Mouse (Mus musculus) lung, embryonic 16.5 days (tissue): Measurements from ENCODE around the gene Ccr4. TPM values are rescaled to one million over a fixed set of nuclear protein-coding genes. Genes with fewer than 3 reads are reported as not detected.

Source experiments
- ATAC-seq: fragments of 200-750 bp; cut with Nextera tagmentation; 2 replicates; pipeline ENCODE4 v1.8.0; 2017; ENCODE audit warnings: low read depth, mild to moderate bottlenecking, moderate library complexity
- H3K27ac ChIP-seq: fragments of 300-500 bp; sonication (generic); 2 replicates; pipeline ENCODE4 v1.5.1; 2014; ENCODE audit warnings: mild to moderate bottlenecking, control low read depth, low read length
- H3K27me3 ChIP-seq: fragments of 300-500 bp; sonication (generic); 2 replicates; pipeline ENCODE4 v1.6.1; 2014; ENCODE audit warnings: low read depth, low read length, mixed read lengths; ENCODE audit not compliant: control insufficient read depth, insufficient read depth
- H3K36me3 ChIP-seq: fragments of 300-500 bp; sonication (generic); 2 replicates; pipeline ENCODE4 v1.6.1; 2014; ENCODE audit warnings: low read length; ENCODE audit not compliant: control insufficient read depth, insufficient read depth
- H3K4me1 ChIP-seq: fragments of 300-500 bp; sonication (generic); replicated peaks from 2 replicates; pipeline ENCODE4 v1.6.1; 2014; ENCODE audit warnings: low read length, mixed read lengths; ENCODE audit not compliant: control insufficient read depth, insufficient read depth
- H3K4me2 ChIP-seq: fragments of 300-500 bp; sonication (generic); 2 replicates; pipeline ENCODE4 v1.6.1; 2014; ENCODE audit warnings: low read depth, low read length, control low read depth
- H3K4me3 ChIP-seq: fragments of 300-500 bp; sonication (generic); 2 replicates; pipeline ENCODE4 v1.5.1; 2014; ENCODE audit warnings: mild to moderate bottlenecking, low read length, control low read depth
- H3K9ac ChIP-seq: fragments of 300-500 bp; sonication (generic); 2 replicates; pipeline ENCODE4 v1.6.1; 2014; ENCODE audit warnings: low read length, control low read depth
- H3K9me3 ChIP-seq: fragments of 300-500 bp; sonication (generic); 2 replicates; pipeline ENCODE4 v1.6.1; 2016; ENCODE audit warnings: low read length; ENCODE audit not compliant: control insufficient read depth
- WGBS: fragments of 180-500 bp; shearing (Covaris S2); extraction: QIAGEN DNeasy Blood & Tissue Kit; methylation state at CpG from one replicate; pipeline ENCODE4 v1.1.7; 2014; 5-methylcytosine and 5-hydroxymethylcytosine counted together
- polyA plus RNA-seq: library from polyadenylated mRNA; unstranded; fragments of >200 nt; fragmentation: Nextera tagmentation; extraction: Ambion mirVana; gene quantifications from 2 replicates; pipeline ENCODE4 v1.2.1, GENCODE M21; 2015

Gene Ccr4
- 0.11 and 0.25 TPM in 2 replicates for polyA plus RNA-seq

DNA sequence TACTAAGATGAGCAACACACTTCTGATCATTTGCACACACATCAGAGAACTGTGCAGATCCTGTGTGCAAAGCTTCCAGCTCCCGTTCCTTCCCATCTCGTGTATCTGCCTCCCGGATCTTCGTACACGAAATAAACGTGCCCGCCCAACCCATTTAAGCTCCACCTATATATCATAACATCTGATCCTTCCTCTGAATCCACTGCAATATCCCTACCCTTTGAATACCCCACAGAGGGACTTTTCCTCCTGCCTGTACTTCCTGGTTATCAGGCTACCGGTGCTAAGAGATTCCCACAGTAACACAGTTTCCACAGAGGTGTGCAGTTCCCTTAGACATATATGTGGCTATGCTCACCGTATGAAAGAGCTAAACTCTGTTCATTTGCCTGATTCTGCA, at the start of gene Ccr4:
Gene Ccr4 (minus strand): TSS at position 101 of the 400 bp plus-strand sequence.
- H3K27me3 ChIP-seq: no peaks in the 10 kb centered on the region
- no peak within 1 kb of the TSS for H3K27ac ChIP-seq
- no peak within 1 kb of the TSS for H3K4me2 ChIP-seq
- 82% methylated on average over 9 of the region's 9 CpGs for WGBS
- H3K9ac ChIP-seq: no peak within 1 kb of the TSS
- H3K4me1 ChIP-seq: no peaks in the 10 kb centered on the region
- H3K36me3 ChIP-seq: peaks cover 11% of the 10 kb centered on the region; the same call in 1 of the 2 replicates
- no peak for ATAC-seq
- no peak within 1 kb of the TSS for H3K4me3 ChIP-seq
- peaks cover 5% of the 10 kb centered on the region; the same call in 1 of the 2 replicates for H3K9me3 ChIP-seq

DNA sequence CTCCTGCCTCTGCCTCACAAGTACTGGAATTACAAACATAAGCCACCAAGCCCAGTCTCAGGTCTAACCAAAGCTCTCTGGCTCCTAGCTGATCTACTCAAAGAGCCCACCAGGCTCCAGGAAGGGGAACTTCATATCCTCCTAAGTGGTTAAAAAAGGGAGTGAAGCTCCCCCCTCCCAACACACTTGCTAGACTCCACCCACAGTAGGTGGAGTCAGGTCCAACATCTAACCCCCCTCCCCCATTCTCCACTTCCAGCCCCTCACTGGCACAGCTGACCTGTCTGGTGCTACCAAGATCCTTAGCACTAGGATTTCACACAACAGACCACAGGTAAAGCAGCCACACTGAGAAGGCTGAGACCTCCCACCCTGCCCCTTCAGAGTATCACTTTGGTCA, 49.1 kb upstream of the Ccr4 start:
- no peak for ATAC-seq
- peak overlapping the region; percentile 68 for H3K27ac ChIP-seq

DNA sequence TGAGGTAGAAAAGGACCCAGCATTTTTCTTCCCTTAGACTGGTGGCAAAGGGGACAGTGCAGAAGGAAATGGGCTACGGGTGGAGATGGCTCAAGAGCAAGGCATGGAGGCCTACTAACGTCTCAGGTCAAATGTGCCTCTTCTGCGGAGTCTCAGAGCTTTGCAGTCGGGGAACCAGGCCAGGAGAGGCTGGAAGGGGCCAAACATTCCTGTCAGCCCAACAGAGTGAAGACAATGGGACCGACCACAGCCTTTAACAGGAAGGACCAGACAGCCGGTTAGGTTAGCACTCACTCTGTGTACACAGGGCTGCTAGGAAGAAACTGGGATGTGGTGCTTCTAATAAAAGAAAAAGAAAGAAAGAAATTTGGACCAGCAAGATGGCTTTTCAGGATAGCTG, 45.3 kb upstream of the Ccr4 start:
- H3K4me1 ChIP-seq: peaks cover 57% of the 10 kb centered on the region
- ATAC-seq: no peak

More for the DNA sequence above, 49.1 kb upstream of the Ccr4 start:
- Histone ChIP-seq H3K4me1 (peaks cover 35% of the 10 kb centered on the region), H3K36me3 (no peaks in the 10 kb centered on the region), H3K9ac (no peak overlapping the region), H3K27me3 (no peaks in the 10 kb centered on the region), H3K9me3 (no peaks in the 10 kb centered on the region), H3K4me2 (no peak overlapping the region), H3K4me3 (no peak overlapping the region)

DNA sequence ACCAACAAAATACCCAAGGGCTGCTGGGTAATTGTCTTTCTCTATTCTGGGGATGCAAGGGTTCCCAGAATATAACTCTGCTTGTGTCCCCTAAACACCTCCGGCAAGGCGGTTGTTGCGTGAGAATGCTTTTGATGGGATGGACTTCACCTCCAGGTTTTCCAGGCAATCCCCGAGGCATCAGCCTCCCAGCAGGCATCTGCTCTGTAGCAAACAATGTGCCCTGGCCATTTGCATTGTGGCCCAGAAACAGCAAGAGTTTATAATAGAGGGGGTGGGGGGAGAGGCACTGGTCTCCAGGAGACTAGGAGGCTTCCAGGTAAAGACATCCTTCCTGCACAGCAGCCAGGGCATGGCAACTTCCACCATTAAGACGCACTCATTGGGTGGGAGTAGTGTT, 44.4 kb upstream of the Ccr4 start:
- Histone ChIP-seq H3K4me3 (no peak overlapping the region), H3K27ac (peak overlapping the region; percentile 82; the same call in 1 of the 2 replicates), H3K4me1 (peaks cover 62% of the 10 kb centered on the region)

More for the DNA sequence above, 45.3 kb upstream of the Ccr4 start:
- H3K27me3 ChIP-seq: no peaks in the 10 kb centered on the region
- H3K4me2 ChIP-seq: no peak overlapping the region
- WGBS: 12% methylated on average over 6 of the region's 6 CpGs
- no peak overlapping the region for H3K4me3 ChIP-seq
- peak overlapping the region; percentile 50 for H3K27ac ChIP-seq
- H3K9me3 ChIP-seq: no peaks in the 10 kb centered on the region
- H3K9ac ChIP-seq: 0 out of 2 replicates have a peak overlapping the region, but pooled peaks have one; percentile 21
- no peaks in the 10 kb centered on the region for H3K36me3 ChIP-seq

DNA sequence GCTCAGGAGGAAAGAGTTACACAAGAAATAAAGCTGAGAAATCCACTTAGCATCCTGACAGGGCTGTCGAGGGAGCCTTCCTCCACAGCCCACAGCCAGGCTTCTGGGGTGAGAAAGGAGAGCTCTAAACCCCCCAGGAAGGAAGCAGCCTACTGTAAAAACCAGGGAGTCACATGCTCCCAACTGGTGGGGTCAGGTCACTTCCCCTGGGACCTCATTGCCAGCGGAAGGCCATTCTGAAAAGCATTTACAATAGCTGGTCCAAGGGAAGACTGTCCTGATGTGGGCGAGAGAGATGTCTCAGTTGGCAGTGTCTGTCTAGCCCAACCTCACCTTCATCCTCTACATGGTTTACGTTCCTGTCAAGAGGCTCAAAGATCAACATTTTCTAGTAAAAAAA, 43.8 kb upstream of the Ccr4 start:
- H3K27me3 ChIP-seq: no peaks in the 10 kb centered on the region
- H3K9me3 ChIP-seq: no peaks in the 10 kb centered on the region
- ATAC-seq: no peak
- H3K4me1 ChIP-seq: peaks cover 60% of the 10 kb centered on the region
- H3K36me3 ChIP-seq: no peaks in the 10 kb centered on the region
- H3K27ac ChIP-seq: peak overlapping the region; percentile 82
- WGBS: 41% methylated on average over 4 of the region's 4 CpGs
- H3K4me2 ChIP-seq: no peak overlapping the region
- 0 out of 2 replicates have a peak overlapping the region, but pooled peaks have one; percentile 34 for H3K9ac ChIP-seq
- no peak overlapping the region for H3K4me3 ChIP-seq

More for the DNA sequence above, 44.4 kb upstream of the Ccr4 start:
- ATAC-seq: no peak
- no peaks in the 10 kb centered on the region for H3K27me3 ChIP-seq
- no peak overlapping the region for H3K9ac ChIP-seq
- no peak overlapping the region for H3K4me2 ChIP-seq
- no peaks in the 10 kb centered on the region for H3K36me3 ChIP-seq
- WGBS: 54% methylated on average over 5 of the region's 5 CpGs
- no peaks in the 10 kb centered on the region for H3K9me3 ChIP-seq

GRCm38 (mm10) chr9:114547643-114548077, 42.9 kb upstream of the Ccr4 start:
- peak; percentile 48 for ATAC-seq
- Histone ChIP-seq H3K4me3 (no peak overlapping the region), H3K9ac (no peak overlapping the region), H3K9me3 (no peaks in the 10 kb centered on the region), H3K4me1 (peaks cover 60% of the 10 kb centered on the region), H3K27ac (peak overlapping the region; percentile 82), H3K36me3 (no peaks in the 10 kb centered on the region), H3K4me2 (no peak overlapping the region), H3K27me3 (no peaks in the 10 kb centered on the region)
- 46% methylated on average over 6 of the region's 6 CpGs for WGBS

DNA sequence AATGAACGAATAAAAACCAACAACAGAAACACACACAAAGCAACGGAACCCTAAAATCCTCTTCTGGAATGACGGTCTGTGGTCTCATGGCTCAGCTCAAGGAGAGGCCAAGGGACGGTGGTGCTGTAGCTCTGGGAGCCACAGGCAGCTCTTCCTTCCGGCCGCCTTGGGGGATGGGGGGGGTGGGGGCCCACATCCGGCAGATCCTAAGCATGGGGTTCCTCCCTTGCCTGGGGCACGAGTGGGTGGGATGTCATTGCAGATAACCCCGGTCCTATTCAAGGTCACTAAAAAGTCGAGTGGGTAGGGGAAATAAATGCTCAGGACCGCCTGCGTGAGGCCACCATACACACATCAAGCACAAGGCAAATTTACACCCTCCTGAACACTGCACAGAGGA, 42.0 kb upstream of the Ccr4 start:
- 38% methylated on average over 12 of the region's 12 CpGs for WGBS
- Histone ChIP-seq H3K27me3 (no peaks in the 10 kb centered on the region), H3K4me3 (no peak overlapping the region), H3K4me1 (peaks cover 60% of the 10 kb centered on the region), H3K36me3 (no peaks in the 10 kb centered on the region), H3K9ac (no peak overlapping the region), H3K9me3 (no peaks in the 10 kb centered on the region), H3K27ac (peak overlapping the region; percentile 82), H3K4me2 (no peak overlapping the region)
- no peak for ATAC-seq

DNA sequence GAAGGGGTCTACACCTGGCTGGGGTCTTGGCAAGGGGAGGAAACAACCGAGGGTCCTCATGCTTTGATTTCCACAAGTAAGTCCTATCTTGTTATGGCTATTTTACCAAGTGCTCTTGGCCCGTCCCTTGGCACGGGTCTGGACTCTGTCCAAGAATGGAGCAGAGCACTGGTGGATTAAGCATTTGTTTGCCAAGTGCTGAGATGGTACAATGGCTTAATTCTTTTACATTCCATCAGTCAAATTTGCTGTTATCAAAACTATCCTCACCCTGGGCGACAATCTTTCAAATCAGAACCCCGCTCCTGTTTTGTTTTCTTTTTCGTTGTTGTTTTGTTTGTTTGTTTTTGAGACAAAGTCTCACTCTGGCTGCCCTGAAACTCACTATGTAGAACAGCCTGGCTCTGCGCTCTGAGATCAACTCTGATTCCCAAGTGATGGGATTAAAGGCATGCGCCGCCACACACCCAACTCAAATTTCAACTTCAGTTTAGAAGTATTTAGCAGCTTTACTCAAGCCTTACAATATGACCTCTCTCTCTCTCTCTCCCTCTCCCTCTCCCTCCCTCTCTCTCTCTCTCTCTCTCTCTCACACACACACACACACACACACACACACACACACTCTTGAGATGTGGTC, 40.2 kb upstream of the Ccr4 start:
- Histone ChIP-seq H3K4me3 (no peak overlapping the region), H3K9me3 (no peaks in the 10 kb centered on the region), H3K4me2 (peak overlapping the region; percentile 25), H3K27ac (peak overlapping the region; percentile 65), H3K9ac (no peak overlapping the region), H3K27me3 (no peaks in the 10 kb centered on the region), H3K4me1 (peaks cover 59% of the 10 kb centered on the region), H3K36me3 (no peaks in the 10 kb centered on the region)
- peak; percentile 48 for ATAC-seq
- 29% methylated on average over 9 of the region's 9 CpGs for WGBS

DNA sequence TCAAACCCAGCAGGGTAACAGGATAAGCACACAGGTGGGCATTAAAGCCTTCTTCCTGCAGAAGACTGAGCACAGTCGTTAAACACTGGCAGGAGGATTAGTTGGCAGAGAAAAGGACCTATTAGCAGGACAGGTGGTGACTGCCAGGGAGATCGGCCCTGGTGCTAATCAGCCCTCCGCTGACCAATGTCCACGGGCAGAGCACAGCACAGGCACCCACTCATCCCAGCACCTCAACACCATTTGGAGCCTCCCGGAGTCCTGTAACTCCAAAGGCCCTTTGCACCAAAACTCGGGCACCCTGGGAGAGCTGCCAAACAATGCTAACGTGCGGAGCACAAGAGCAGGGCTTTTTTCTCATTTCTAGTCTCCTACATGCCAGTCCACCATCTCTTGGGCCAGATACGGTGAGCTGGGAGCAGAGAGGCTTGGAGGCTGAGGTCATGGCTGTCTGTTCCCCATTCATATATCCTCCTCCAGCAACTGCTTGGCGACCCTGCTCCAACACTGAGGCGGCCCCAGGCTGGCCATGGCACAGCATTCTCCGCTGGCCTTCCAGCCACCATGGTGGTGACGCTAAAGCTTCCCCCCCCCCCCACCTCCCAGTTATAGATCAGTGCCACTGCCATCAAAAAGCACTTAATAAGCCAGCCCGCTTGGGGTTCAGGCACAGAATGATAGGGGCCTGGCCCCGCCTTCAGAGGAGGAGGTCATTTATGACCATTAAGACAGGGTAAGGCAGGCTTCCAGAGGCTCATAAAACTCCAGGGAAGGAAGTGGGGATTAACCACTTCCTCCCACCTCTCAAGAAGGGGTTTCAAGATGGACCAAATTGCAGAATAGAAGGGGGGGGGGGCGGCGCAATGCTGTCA, 39.4 kb upstream of the Ccr4 start:
- Histone ChIP-seq H3K9ac (peak overlapping the region; percentile 31; the same call in 1 of the 2 replicates), H3K4me1 (peaks cover 55% of the 10 kb centered on the region), H3K27ac (peak overlapping the region; percentile 65), H3K27me3 (no peaks in the 10 kb centered on the region), H3K36me3 (no peaks in the 10 kb centered on the region), H3K4me3 (no peak overlapping the region), H3K4me2 (peak overlapping the region; percentile 25), H3K9me3 (no peaks in the 10 kb centered on the region)
- peak; percentile 15 for ATAC-seq
- 41% methylated on average over 17 of the region's 17 CpGs for WGBS
